Mouse (Mus musculus) fibroblast of lung, adult 2 months (primary cell): ENCODE data around the gene Ankrd17.

Experiments used
- DNase-seq: peaks from one replicate; pipeline ENCODE4 v3.0.0-alpha.2; 2011; ENCODE audit warnings: low read depth

Gene Ankrd17

DNA sequence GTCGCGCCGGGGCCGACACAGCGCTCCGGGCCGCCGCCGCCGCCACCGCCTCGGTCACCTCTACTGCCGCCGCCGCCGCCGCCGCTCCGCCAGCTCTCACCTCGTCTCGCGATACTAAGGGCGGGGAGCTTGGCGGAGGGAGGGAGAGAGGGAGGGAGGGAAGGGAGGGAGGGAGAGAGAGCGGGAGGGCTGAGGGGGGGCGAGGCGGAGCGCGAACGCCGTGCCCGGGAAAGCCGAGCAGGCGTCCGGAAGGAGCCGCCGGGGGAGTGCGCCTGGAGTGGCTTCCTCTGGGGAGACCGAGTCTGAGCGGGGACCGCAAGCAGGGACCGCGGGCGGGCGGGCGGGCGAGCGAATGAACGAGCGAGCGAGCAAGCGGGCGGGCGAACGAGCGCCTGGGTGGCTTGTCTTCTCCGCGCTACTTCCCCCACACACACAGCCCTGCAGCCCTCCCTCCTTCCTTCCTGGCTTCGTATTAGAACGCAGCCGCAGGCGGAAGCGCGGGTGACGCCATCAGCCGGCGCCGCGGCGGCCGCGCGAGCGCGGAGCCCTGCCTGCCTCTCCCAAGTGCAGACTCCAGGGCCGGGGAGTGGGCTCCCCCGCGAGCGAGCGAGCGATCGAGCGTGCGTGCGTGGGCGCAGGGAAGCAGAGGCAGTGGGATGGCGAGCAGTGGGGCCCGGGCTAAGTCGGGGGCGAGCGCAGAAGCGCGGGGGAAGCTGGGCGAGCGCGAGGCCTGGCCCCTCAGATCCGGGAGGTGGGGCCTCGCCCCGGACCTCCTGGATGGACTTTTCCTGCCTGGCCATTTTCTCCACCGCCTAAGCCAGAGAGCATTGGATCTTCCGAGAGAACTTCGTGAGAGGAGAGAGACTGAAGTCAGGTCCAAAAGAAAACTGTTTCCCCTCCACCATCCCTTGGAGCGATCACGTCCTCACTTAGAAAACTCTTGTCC lies at the start of gene Ankrd17:
Ankrd17 (minus strand) TSS at position 457 of the 946 bp plus-strand sequence.
- peak; percentile 75 for DNase-seq

DNA sequence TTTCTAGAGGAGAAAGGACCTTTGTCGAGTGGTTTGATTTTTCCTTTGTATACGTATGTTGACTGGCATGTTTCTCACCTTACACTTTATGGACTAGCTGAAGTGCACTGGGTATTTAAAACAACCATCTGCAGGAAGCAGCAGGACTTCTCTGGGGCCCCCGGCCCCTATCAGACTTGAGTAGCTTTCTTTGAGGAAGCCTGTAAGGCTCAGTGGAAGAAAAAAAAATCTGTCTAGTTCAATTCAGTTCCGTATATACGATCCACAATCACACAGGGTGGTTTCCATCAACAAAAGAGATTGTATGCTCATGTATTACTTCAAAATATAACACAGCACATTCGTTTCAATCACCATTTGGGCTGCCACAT lies 48.5 kb upstream of the Ankrd17 start:
- no peak for DNase-seq

DNA sequence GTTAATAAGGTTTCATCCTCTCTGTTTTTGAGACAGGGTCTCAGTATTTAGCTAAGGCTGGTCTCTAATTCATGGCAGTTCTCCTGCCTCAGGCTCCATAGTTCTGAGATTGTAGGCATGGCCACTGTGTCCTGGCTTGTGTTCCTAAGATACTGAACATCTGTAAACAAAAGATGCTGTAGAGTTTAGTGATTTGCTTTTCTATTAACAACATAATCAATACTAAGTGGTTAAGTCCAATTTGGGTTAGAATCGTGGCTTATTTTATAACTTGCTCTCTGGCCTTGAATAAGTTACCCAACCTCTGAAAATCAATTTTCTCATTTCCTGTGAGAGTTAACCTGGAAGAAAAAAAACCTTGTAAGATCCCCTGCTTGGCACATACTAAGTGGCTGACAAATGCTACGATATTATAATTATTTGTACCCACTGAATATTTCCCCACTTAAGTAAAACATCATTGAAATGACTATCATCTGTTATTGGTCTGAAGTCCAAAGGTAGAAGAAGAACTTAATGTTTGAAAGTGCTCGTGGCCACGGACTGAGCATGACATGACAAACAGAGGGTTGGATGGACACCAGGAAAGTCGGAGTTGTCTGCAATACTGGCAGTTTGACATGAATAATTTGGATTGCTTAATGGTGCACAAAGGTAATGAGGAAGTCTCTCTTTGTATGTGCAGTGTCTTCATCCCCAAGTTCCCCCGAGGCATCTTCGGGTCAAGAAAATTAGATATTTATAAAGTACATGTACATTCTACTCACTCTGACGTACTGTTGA lies 48.0 kb upstream of the Ankrd17 start:
- no peak for DNase-seq

DNA sequence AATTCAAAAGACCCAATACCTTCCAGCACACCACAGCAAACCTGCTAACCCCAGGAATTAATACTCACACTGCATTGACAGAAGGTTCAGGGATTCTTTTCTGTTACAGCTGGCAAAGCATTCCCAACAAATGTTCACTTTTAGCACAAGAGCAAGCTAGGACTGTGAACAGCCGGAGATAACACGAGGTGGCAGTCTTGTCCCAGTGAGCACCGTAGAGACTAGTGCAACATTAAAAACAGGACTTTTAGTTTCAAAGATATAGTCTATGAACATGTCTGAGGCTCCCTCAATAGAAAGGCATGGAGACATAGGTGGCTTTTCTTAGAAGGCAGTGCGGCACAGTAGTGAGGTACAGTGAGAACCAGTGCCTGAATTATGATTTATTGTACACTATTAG lies 38.8 kb upstream of the Ankrd17 start:
- DNase-seq: no peak

DNA sequence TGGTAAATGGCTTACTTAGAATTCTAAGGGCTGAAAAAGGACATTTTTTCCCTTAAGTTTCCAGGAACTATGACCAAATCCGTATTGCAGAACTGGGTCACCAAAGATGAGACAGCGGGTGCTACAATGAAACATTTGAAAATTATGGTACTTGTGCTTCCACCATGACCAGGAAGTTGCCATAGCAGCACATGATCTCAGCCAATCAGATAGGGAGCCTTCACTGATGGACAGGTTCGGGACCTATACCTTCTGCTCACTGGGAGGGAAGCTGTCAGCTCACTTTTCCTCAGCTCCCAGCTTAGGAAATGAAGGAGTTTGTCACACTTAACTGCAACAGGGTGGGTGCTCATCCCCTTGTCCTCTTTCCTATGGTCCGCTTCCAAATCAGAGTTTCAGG lies 30.4 kb upstream of the Ankrd17 start:
- DNase-seq: no peak

DNA sequence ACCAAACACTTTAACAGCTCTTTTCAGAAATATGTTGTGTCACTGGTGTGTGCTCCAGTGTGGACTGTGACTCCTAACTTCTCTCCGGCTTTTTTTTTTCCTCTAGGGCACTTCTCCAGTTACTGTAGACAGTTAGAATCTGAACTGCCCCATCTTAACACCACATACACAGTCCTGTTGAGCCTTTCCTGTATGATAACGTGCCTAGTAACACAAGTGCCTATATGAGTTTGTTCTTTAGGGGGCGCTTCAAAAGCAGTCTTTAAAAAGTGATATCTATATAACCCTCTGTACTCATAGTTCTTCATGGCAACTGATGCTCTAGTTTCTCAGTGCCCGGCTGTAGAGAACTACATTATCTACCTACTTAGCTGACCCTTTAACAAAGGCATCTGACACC lies 27.9 kb upstream of the Ankrd17 start:
- DNase-seq: no peak

DNA sequence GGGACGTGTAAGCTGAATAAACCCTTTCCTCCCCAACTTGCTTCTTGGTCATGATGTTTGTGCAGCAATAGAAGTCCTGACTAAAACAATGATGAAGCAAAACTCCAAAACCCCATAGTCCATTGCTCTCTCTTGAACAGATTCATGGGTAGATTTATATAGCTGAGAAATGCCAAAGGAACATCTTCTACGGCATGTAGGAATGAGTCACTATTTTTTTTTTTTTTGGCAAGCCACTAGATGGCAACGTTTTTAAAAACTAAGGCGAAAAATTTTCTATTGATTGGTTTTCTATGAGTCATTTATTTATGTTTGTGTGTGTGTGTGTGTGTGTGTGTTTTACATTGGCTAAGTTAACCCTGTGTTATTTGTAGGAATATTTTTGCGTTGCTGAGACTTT lies 27.4 kb upstream of the Ankrd17 start:
- DNase-seq: no peak

DNA sequence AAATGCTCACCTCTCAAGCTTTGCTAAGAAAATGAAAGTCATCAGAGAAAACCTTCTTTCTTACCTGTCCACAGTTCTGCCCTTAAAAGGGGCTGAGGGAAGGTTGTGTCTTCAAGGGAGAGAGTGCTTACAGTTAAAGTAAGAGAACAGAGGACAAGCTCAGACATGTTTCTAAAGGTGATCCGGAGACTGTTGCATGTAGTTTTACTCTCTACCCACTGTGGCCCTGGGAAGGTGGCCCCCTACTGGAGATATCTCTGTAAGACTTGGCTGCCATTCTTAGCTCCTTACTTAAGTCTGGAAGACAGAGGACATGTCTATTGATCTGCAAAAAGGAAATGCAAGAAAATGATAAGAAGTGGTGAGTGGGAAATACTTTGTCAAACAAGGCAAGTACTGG lies 16.7 kb upstream of the Ankrd17 start:
- DNase-seq: no peak

DNA sequence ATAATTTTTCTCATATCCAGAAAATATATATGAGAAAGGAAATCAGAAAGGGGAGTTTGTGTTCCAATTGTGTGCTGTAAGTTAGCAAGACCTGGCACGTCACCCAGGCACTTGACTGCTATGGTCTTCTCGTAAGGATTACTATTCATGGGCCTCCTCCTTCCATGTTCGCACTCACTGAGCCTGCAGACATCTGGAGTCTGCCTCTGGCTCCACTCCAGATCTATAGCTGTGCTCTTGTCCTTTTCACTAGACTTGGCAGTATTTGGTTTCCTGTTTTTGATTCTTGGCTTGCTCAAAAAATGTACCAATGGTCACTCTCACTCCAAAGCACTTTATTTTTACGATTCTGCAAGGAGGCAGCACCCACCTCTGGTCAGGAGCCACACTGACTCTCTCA lies 15.1 kb upstream of the Ankrd17 start:
- no peak for DNase-seq

DNA sequence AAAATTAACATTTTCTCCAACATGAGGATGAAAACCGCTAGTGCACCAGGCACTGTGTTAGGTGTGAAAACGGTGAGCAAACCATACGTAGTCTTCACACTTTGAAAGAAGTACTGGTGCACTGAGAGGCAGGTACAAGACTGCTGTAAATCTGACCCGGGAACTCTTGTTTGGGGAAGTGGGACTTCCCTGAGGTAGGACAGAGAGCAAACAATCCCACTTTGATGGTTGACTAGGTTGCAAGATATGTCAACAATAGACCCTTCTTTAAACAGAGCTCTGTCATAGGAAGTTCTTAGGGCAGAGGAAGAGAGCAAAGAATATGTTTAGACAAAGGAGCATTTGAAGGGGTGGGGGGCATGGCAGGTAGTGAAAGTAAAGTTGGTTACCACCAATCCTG lies 7.3 kb upstream of the Ankrd17 start:
- DNase-seq: no peak

DNA sequence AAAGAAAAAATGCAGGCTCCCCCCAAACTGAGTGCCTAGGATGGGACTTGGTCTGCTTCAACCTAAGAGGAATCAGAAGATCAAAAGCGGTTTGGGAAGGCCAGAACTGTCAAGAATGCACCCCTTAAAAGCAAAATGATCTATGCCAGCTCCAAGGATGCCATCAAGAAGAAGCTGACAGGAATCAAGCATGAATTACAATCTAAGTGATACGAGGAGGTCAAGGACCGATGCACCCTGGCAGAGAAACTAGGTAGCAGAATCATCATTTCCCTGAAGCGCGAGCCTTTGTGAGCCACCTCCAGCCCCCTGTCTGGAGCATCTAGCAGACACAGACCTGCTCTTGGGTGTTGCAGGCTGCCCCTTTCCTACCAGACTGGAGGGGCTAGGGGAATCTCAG lies 4.0 kb upstream of the Ankrd17 start:
- no peak for DNase-seq

DNA sequence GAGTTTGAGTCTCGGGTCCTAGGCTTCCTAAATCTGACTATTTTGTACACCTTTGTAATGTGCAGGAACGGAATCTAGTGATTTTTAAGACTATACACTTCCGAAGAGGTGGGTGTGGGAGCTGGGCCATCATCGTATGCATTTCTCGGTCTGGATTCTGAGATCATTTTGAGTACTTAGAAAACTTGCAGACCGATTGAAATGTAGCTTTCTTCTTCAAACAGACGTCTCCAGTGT lies 608 bp upstream of the Ankrd17 start, which contains the start of gene Gm9958:
Gm9958 (plus strand) TSS at position 138 of the 237 bp plus-strand sequence.
- no peak for DNase-seq

DNA sequence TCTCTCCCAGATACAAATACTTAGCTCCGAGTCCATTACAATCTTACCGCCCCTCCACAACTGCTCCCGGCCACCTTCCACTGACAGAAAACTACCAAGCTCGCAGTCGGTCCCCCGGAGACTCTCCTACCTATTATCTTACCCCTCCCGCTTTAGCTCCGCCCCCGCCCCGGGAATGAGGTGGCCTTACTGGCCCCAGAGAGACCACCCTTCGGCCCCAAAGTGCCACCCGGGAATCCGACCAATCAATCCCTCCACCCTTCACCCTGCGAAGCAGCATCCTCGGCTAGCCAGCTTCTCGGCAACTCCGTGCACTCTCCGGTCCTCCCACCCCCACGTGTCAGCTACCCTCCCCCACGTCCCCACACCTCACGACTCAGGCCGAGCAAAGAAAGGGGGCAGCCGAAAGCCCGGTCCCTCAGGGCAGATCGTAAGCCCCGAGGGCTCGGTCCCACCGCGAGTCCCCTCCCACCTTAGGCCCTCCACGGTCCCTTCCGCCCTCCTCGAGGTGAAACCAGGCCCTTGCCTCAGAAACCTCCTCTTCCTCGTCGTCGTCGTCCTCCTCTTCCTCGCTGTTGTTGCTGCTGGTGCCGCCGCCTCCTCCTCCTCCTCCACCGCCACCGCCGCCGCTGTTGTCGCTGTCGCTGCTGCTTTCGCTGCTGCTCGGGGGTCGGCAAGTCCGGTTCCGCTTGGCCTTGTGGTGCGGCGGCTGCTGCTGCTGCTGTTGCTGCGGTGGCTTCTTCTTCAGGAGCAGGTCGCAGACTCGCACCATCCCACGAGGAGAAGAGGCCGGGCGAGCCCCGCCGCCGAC lies 1.0 kb downstream of the Ankrd17 start:
- DNase-seq: no peak

DNA sequence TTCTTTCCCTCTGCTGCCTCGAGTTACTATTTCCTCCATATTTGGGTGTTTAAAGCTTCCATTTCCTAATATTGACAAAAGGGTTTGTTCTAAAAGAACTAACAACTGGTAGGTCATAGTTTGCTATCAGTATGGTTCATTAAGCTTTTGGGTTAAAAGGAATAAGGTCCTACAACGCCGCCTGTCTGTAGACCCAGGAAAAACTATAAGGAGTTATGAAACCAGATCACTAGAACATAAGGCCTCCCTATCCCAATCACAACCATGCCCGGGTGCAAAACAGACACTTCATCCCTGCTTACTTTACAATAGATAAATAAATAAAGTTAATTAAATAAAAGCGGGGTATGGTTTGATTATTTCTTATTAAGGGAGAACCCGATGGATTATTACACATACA lies 1.9 kb downstream of the Ankrd17 start:
- DNase-seq: peak; percentile 70

DNA sequence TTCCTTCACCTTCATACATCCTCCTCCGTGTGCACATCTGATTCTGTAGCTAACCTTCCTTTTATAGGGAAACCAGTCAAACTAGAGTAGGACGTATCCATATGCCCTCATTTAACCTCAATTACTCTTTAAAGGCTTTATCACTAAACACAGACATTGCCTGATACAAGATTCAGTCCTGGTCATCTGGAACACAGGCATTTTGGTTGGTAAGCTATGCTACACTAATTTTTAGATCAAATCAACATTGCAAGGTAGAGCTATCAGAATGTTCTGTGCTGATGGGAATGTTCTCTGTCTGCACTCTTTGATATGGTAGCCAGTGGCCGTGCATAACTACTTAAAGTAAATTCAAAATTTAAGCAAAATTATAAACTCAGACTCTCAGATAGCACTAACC lies 10.6 kb downstream of the Ankrd17 start:
- DNase-seq: no peak

DNA sequence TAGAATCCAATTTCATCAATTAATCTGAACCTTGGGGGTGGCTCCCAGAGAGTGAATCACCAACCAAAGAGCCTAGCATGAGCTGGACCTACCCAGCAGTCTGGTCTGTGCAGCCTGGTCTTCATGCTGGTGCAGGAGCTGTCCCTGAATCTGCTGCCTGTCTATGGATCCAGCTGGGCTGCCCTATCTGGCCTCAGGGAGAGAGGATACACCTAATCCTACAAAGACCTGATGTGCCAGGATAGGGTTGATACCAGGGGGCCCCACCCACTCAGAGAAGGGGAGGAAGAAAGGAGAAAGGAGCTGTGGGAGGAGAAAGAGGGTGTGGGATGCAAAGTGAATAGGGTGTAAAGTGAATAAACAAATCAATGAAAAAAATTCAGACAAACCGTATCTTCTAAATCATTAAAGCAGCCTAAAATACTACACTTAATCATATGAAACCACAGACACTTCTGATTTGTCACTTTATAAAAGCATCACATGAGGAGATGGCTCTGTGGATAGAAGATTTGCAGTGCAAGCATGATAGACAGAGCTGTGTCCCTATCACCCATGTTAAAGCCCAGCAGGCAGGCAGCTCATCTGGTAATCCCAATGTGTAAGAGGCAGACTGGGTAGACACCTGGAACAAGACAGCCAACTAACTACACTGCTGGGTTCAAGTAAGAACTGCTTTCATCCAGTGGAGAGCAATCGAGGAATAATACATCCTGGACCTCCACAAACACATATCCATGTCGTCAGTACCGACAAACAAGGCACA lies 12.6 kb downstream of the Ankrd17 start:
- DNase-seq: no peak

DNA sequence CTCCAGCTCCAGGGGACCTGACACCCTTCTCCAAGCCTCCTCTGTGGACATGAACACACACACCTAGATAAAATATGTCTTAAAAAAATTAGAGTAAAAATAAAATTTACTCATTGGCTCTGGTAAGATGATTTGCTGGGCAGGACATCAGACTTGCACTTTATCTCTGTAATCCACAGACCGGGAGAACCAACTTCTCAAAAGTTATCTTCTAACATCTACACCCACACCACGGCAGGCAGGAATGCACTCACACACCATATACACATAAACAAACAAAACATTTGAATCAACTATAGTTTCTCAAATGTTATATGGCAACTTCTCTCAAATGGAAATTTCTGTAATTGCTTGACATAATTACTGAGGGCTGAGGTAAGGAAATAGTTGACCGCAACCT lies 19.5 kb downstream of the Ankrd17 start:
- no peak for DNase-seq

DNA sequence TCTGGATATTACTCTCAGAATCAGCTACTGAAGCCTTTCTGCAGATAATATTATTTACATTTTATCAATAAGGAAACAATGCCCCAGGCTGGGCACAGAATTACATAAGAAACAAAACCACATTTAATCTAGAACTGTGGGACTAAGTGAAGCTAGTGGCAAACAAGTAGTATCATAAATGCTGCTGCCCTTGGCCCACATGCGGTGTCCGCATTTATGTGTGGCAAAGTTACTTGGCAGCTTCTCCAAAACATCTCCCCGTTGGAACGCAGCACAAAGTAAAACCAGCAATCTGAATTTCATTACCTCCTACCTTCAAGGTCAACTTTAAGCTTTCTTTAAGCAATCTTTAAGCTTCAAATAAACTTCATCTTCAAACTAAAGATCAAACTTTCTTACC lies 25.5 kb downstream of the Ankrd17 start:
- DNase-seq: no peak

DNA sequence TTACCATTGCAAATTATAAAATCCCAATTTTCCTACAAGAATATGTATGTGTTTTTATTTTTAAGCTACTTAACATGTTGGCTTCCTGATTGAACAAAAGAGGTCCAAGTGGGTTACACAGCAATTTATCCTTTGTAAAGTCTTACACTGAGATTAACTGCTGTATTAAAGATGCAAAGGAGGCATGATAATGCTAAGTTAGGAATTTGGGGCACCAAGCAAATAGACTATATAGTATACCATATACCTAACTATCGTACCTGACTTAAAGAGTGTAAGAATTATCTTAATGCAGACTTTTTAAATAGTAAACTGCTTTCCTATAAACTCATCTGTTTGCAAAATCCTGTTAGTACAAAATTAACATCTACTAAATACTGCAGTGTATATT lies 26.4 kb downstream of the Ankrd17 start:
- no peak for DNase-seq

DNA sequence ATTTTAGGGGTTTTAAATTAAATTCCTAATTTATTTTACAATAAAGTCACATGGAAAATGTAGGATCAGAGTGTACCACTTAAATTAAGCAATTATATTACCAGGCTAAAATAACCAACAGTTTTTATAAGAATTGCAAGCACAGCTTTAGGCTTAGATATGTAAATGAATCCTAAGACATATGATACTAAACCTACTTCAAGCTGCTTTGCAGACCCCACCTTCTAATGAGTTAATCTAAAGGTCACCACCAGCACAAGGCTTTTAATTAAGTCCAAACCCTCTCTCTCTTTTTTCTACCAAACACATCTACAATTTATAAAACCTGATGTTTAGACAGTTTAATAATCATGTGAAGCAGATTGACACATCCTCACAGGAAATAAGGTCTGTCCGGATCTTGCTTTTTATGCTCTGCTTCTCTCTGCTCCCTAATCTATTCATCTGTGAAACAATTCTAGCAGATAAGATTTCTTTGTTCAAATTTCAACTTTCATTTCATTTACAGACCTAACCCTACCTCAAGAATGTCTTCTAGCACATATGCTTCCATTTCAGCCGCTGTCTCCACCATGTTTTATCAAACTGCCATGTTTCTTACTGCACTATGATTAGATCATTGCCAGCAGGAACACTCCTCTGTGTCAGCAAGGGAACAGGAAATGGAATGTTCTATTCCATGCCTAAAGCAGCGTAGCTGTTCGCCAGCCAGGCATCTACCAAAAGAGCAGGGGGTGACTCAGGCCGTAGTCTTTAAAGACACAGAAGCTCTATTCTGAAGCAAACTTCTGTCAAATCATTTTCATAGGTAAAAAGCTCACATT lies 27.0 kb downstream of the Ankrd17 start:
- DNase-seq: peak; percentile 80
